Mouse (Mus musculus): ENCODE measurements around the gene Hist1h3f.

DNA sequence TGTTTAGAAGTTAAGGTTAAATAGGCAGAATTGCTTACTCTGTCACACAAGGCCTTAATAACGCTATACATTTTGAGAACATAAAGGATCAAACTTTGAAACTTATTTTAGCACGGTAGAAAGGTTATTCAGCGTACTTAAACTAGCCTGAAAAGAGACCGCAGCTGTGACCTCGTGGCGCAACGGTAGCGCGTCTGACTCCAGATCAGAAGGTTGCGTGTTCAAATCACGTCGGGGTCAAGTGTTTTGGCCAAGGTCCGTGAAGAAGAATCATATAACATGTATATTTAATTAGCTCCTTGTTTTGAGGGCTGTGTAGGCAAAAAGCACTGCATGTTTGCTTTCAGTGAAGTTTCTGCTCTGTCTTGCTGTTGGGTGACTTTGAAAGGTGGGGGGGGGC lies 37.5 kb upstream of the Hist1h3f start:
- TF ChIP-seq CTCF (IDR thresholded peaks at IDR 0.05; ENCODE audit: low read depth, low read length) (no peak), POLR2A (IDR thresholded peaks at IDR 0.05; ENCODE audit: extremely low read depth, insufficient read depth, low read length) (no peak)

Measured in liver, adult 2 months (tissue).